Mouse (Mus musculus) MEL (cell line): ENCODE results near the gene Kdm5c. TPM values are rescaled to one million over a fixed set of nuclear protein-coding genes. Genes with fewer than 3 reads are reported as not detected.
A peak's percentile ranks its signal among the peaks of the same experiment; 100 is the strongest.
"Not testable (repeated sequence)": the region's sequence is repeated elsewhere in the genome, so short reads cannot be mapped to it uniquely, and the experiment has no call there.

Experiments
- DNase-seq: peaks from one replicate; pipeline ENCODE4 v3.0.0; 2011; ENCODE audit warnings: low read depth, low spot score
- H3K27ac ChIP-seq: 2 replicates; pipeline ENCODE4 v1.5.1; 2012; ENCODE audit warnings: low read depth, mild to moderate bottlenecking, control low read depth, low read length, moderate library complexity; ENCODE audit not compliant: control insufficient read depth
- H3K27me3 ChIP-seq, 2 experiments: fragments of 150-350 bp in 1 of 2; sonication (generic) in 1 of 2; 2 replicates each; pipeline ENCODE4 v1.6.1; 2012; ENCODE audit warnings: low read length in 2 of 2, mild to moderate bottlenecking in 2 of 2, improper control_type of control experiment in 1 of 2, moderate library complexity in 1 of 2; ENCODE audit not compliant: insufficient read depth in 2 of 2, control insufficient read depth in 1 of 2
- H3K36me3 ChIP-seq, 2 experiments: 2 replicates each; pipeline ENCODE4 v1.6.1; 2012 to 2014; ENCODE audit warnings: low read length in 2 of 2, improper control_type of control experiment in 1 of 2, inconsistent platforms in 1 of 2, mild to moderate bottlenecking in 1 of 2; ENCODE audit not compliant: insufficient read depth in 2 of 2, control insufficient read depth in 1 of 2
- H3K4me1 ChIP-seq, 2 experiments: fragments of 150-350 bp in 1 of 2; sonication (generic) in 1 of 2; 2 replicates each; pipeline ENCODE4 v1.6.1; 2012; ENCODE audit warnings: low read length in 2 of 2, improper control_type of control experiment in 1 of 2, mild to moderate bottlenecking in 1 of 2; ENCODE audit not compliant: insufficient read depth in 2 of 2, control insufficient read depth in 1 of 2
- H3K4me3 ChIP-seq, 2 experiments: fragments of 150-350 bp in 1 of 2; sonication (generic) in 1 of 2; 2 replicates each; pipeline ENCODE4 v1.5.1; 2012; ENCODE audit warnings: low read depth in 2 of 2, low read length in 2 of 2, mild to moderate bottlenecking in 2 of 2, moderate library complexity in 2 of 2, control low read depth in 1 of 2, improper control_type of control experiment in 1 of 2; ENCODE audit not compliant: control insufficient read depth in 1 of 2, insufficient read depth in 1 of 2
- H3K79me2 ChIP-seq: 2 replicates; pipeline ENCODE4 v1.6.1; 2012; ENCODE audit warnings: mild to moderate bottlenecking, low read length, moderate library complexity; ENCODE audit not compliant: control insufficient read depth, poor library complexity, insufficient read depth
- H3K9ac ChIP-seq: 2 replicates; pipeline ENCODE4 v1.6.1; 2012; ENCODE audit warnings: low read depth, mild to moderate bottlenecking, control low read depth, low read length, moderate library complexity; ENCODE audit not compliant: control insufficient read depth, poor library complexity, severe bottlenecking
- H3K9me3 ChIP-seq: fragments of 150-350 bp; sonication (generic); replicated peaks from 2 replicates; pipeline ENCODE4 v1.6.1; 2012; ENCODE audit warnings: mild to moderate bottlenecking, low read length, improper control_type of control experiment, moderate library complexity; ENCODE audit not compliant: insufficient read depth
- BHLHE40 ChIP-seq: IDR thresholded peaks from 2 replicates; pipeline ENCODE4 v1.6.1; 2012; ENCODE audit warnings: low read depth, mild to moderate bottlenecking, inconsistent platforms, low read length, improper control_type of control experiment, borderline replicate concordance
- CTCF ChIP-seq, 3 experiments: IDR thresholded peaks in 2 of 3; conservative IDR thresholded peaks in 1 of 3; 2 replicates each; pipeline ENCODE4 v1.5.1; 2011 to 2012; ENCODE audit warnings: low read length in 3 of 3, low read depth in 2 of 3, mild to moderate bottlenecking in 2 of 3, improper control_type of control experiment in 1 of 3, inconsistent platforms in 1 of 3, mixed read lengths in 1 of 3, moderate library complexity in 1 of 3; ENCODE audit not compliant: control insufficient read depth in 1 of 3, insufficient read depth in 1 of 3, poor library complexity in 1 of 3, severe bottlenecking in 1 of 3
- ELF1 ChIP-seq: IDR thresholded peaks from 2 replicates; pipeline ENCODE4 v1.6.1; 2014; ENCODE audit warnings: low read depth, mild to moderate bottlenecking, inconsistent platforms, low read length, improper control_type of control experiment, moderate library complexity
- EP300 ChIP-seq, 2 experiments: IDR thresholded peaks; 2 replicates each; pipeline ENCODE4 v1.6.1; 2011; ENCODE audit warnings: improper control_type of control experiment in 2 of 2, low read length in 2 of 2, low read depth in 1 of 2, mild to moderate bottlenecking in 1 of 2
- GATA1 ChIP-seq: IDR thresholded peaks from 2 replicates; pipeline ENCODE4 v1.6.1; 2011; ENCODE audit warnings: low read depth, low read length, improper control_type of control experiment
- HCFC1 ChIP-seq: IDR thresholded peaks from 2 replicates; pipeline ENCODE4 v1.6.1; 2012; ENCODE audit warnings: low read depth, mild to moderate bottlenecking, inconsistent platforms, low read length, improper control_type of control experiment, moderate library complexity
- JUND ChIP-seq: IDR thresholded peaks from 2 replicates; pipeline ENCODE4 v1.6.1; 2011; ENCODE audit warnings: low read depth, mild to moderate bottlenecking, improper control_type of control experiment, low read length
- KAT2A ChIP-seq: conservative IDR thresholded peaks from 2 replicates; pipeline ENCODE4 v1.6.1; 2012; ENCODE audit warnings: low read depth, low read length, improper control_type of control experiment, inconsistent platforms
- MEF2A ChIP-seq: IDR thresholded peaks from 2 replicates; pipeline ENCODE4 v1.6.1; 2014; ENCODE audit warnings: low read depth, mild to moderate bottlenecking, inconsistent platforms, low read length, improper control_type of control experiment; ENCODE audit not compliant: poor library complexity, insufficient replicate concordance, severe bottlenecking; ENCODE audit errors: extremely low read depth
- POLR2A ChIP-seq, 2 experiments: IDR thresholded peaks; 2 replicates each; pipeline ENCODE4 v1.6.1; 2011 to 2012; ENCODE audit warnings: low read length in 2 of 2, mild to moderate bottlenecking in 2 of 2, control low read depth in 1 of 2, improper control_type of control experiment in 1 of 2, low read depth in 1 of 2, moderate library complexity in 1 of 2; ENCODE audit not compliant: control insufficient read depth in 1 of 2, insufficient read depth in 1 of 2, poor library complexity in 1 of 2
- POLR2AphosphoS2 ChIP-seq: IDR thresholded peaks from 2 replicates; pipeline ENCODE4 v1.6.1; 2011; ENCODE audit warnings: low read length, improper control_type of control experiment
- POLR2AphosphoS5 ChIP-seq: IDR thresholded peaks from 2 replicates; pipeline ENCODE4 v1.6.1; 2012; ENCODE audit warnings: low read depth, borderline replicate concordance, mild to moderate bottlenecking, inconsistent platforms, low read length, moderate library complexity, mixed read lengths
- RAD21 ChIP-seq: IDR thresholded peaks from 2 replicates; pipeline ENCODE4 v1.6.1; 2011; ENCODE audit warnings: mild to moderate bottlenecking, low read depth, low read length, improper control_type of control experiment
- SIN3A ChIP-seq: IDR thresholded peaks from 2 replicates; pipeline ENCODE4 v1.6.1; 2012; ENCODE audit warnings: low read length, improper control_type of control experiment, inconsistent platforms
- SMC3 ChIP-seq: IDR thresholded peaks from 2 replicates; pipeline ENCODE4 v1.6.1; 2011; ENCODE audit warnings: low read depth, low read length, improper control_type of control experiment
- UBTF ChIP-seq: IDR thresholded peaks from 2 replicates; pipeline ENCODE4 v1.6.1; 2012; ENCODE audit warnings: low read depth, mild to moderate bottlenecking, inconsistent platforms, low read length, improper control_type of control experiment, moderate library complexity, borderline replicate concordance; ENCODE audit not compliant: insufficient read depth
- USF2 ChIP-seq, 2 experiments: IDR thresholded peaks; 2 replicates each; pipeline ENCODE4 v1.6.1; 2011 to 2012; ENCODE audit warnings: improper control_type of control experiment in 2 of 2, low read length in 2 of 2, borderline replicate concordance in 1 of 2, inconsistent platforms in 1 of 2, low read depth in 1 of 2, mild to moderate bottlenecking in 1 of 2; ENCODE audit not compliant: insufficient read depth in 1 of 2
- ZC3H11A ChIP-seq: IDR thresholded peaks from 2 replicates; pipeline ENCODE4 v1.6.1; 2012; ENCODE audit warnings: low read depth, mild to moderate bottlenecking, inconsistent platforms, low read length, improper control_type of control experiment
- ZMIZ1 ChIP-seq: IDR thresholded peaks from 2 replicates; pipeline ENCODE4 v1.6.1; 2012; ENCODE audit warnings: low read depth, mild to moderate bottlenecking, inconsistent platforms, low read length, improper control_type of control experiment, moderate library complexity
- ZNF384 ChIP-seq: IDR thresholded peaks from 2 replicates; pipeline ENCODE4 v1.6.1; 2012; ENCODE audit warnings: low read depth, mild to moderate bottlenecking, inconsistent platforms, low read length, improper control_type of control experiment
- polyA plus RNA-seq, 2 experiments: library from polyadenylated mRNA; stranded (reverse) in 1 of 2; unstranded in 1 of 2; fragments of >175 nt in 1 of 2; fragments of >200 nt in 1 of 2; gene quantifications; 2 replicates each; pipeline versions ENCODE4 v1.2.1 to v1.2.4; 2012; ENCODE audit warnings: low replicate concordance in 2 of 2, low read depth in 1 of 2; ENCODE audit not compliant: insufficient read length in 2 of 2, insufficient read depth in 1 of 2, missing spikeins in 1 of 2
- total RNA-seq: library from RNA; depleted of rRNA; stranded (reverse); fragments of 300-350 nt; gene quantifications from 2 replicates; pipeline ENCODE4 v1.2.3, GENCODE M21; 2012

Kdm5c gene
- total and polyA plus RNA-seq, 3 experiments: 102 to 158 (median 127) TPM

DNA sequence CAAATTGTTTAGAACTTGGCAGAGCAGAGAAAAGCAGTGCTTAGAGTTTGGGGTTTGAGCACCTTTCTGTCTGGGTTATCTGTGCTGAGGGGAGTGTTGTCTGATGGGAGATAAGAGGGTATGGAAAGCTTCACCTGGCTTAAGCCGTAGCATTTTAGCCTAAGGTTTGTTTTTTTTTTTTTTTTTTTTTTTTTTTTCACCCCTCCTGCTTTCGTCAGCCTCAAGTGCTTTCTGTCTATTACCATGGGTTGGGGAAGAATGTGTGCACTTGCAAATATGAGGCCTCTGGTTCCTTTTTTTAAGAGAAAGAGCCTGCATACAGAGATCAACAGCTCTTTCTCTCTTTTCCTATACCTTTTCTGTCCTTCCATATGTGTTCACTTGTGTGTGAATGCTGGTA lies 2.9 kb downstream of the Kdm5c start:
- no peak for DNase-seq

DNA sequence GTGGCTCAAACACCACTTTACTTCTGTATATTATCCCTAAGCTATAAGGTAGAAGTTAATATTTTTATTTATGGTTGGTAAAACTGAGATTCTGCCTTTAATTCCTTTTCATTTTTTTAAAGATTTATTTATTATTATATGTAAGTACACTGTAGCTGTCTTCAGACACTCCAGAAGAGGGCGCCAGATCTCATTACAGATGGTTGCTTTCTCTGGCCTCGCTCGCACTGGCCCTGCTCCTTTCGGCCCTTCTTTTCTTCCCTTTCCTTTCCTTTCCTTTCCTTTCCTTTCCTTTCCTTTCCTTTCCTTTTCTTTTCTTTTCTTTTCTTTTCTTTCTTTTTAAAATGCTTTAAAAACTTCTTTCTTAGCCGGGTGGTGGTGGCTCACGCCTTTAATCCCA lies 10.3 kb downstream of the Kdm5c start:
- not testable (repeated sequence) for H3K27ac ChIP-seq, H3K9ac ChIP-seq, H3K79me2 ChIP-seq, H3K4me3 ChIP-seq, H3K27me3 ChIP-seq, H3K9me3 ChIP-seq, H3K4me1 ChIP-seq
- peaks cover 20 to 60% of the 10 kb centered on the region in 2 experiments for H3K36me3 ChIP-seq
- DNase-seq: peak; percentile 20
- TF ChIP-seq CTCF (IDR thresholded peaks at IDR 0.05 in 2 of 3, conservative IDR thresholded peaks at IDR 0.05 in 1 of 3; ENCODE audit: control insufficient read depth in 1 of 3, insufficient read depth in 1 of 3, low read depth in 2 of 3, low read length in 3 of 3, poor library complexity in 1 of 3, severe bottlenecking in 1 of 3) (peak; percentile 19 to 41 (median 37); a peak in 3 of 6 replicates), SMC3 (peak; percentile 24; the same call in 1 of the 2 replicates)

More for the DNA sequence above, 2.9 kb downstream of the Kdm5c start:
- Histone ChIP-seq H3K4me3 (no peak overlapping the region), H3K79me2 (peaks cover 41% of the 10 kb centered on the region), H3K4me1 (peaks cover 9 to 14% of the 10 kb centered on the region in 2 experiments; a peak in 3 of 4 replicates), H3K36me3 (peaks cover 17 to 32% of the 10 kb centered on the region in 2 experiments), H3K27ac (no peak overlapping the region), H3K27me3 (no peaks in the 10 kb centered on the region), H3K9ac (no peak overlapping the region), H3K9me3 (no peaks in the 10 kb centered on the region)
- TF ChIP-seq SIN3A (no peak), POLR2AphosphoS2 (no peak), ZNF384 (peak; percentile 49; the same call in 1 of the 2 replicates), GATA1 (0 out of 2 replicates have a peak, but pooled peaks have one; percentile 13), UBTF (no peak), MEF2A (no peak), ZMIZ1 (no peak)

DNA sequence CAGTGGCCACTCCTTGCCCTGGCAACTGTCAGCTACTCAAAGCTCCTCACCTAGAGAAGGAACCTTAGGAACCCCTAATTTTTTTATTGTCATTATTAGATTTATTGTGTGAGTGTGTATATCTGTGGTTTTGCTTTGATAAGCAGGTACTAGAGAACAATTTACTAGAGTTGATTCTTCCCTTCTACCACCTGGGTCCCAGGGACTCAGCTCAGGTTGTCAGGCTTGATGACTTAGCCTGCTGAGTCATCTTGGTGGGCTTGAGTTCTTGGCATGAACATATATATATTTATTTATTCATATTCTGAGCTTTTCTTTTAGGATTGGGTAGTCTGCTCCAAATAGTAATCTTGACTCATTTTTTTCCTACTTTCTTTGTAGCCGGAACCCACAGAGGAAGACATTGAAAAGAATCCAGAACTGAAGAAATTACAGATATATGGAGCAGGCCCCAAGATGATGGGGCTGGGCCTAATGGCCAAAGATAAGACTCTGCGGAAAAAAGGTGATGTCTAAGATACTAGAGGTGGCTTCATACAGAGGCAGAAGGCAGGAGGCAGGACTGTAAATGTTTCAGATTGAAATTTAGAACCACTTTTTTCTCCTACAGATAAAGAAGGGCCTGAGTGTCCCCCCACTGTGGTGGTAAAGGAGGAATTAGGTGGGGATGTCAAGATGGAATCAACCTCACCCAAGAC lies 11.8 kb downstream of the Kdm5c start:
- Histone ChIP-seq H3K27ac (no peak overlapping the region), H3K36me3 (peaks cover 20 to 52% of the 10 kb centered on the region in 2 experiments), H3K4me3 (no peak overlapping the region), H3K9ac (no peak overlapping the region), H3K9me3 (no peaks in the 10 kb centered on the region), H3K27me3 (no peaks in the 10 kb centered on the region), H3K79me2 (no peaks in the 10 kb centered on the region), H3K4me1 (peaks cover 0 to 2% of the 10 kb centered on the region in 2 experiments; a peak in 2 of 4 replicates)
- no peak for TF ChIP-seq ELF1
- TF ChIP-seq GATA1: no peak
- TF ChIP-seq ZC3H11A: no peak
- no peak for TF ChIP-seq CTCF (IDR thresholded peaks at IDR 0.05 in 2 of 3, conservative IDR thresholded peaks at IDR 0.05 in 1 of 3; ENCODE audit: control insufficient read depth in 1 of 3, insufficient read depth in 1 of 3, low read depth in 2 of 3, low read length in 3 of 3, poor library complexity in 1 of 3, severe bottlenecking in 1 of 3)
- TF ChIP-seq JUND: no peak
- no peak for TF ChIP-seq SIN3A
- no peak for TF ChIP-seq USF2 (IDR thresholded peaks at IDR 0.05; ENCODE audit: borderline replicate concordance in 1 of 2, insufficient read depth in 1 of 2, low read depth in 1 of 2, low read length in 2 of 2)
- TF ChIP-seq RAD21: no peak
- TF ChIP-seq EP300 (IDR thresholded peaks at IDR 0.05; ENCODE audit: low read depth in 1 of 2, low read length in 2 of 2): no peak
- no peak for TF ChIP-seq HCFC1
- TF ChIP-seq POLR2A (IDR thresholded peaks at IDR 0.05; ENCODE audit: control insufficient read depth in 1 of 2, insufficient read depth in 1 of 2, low read depth in 1 of 2, low read length in 2 of 2, poor library complexity in 1 of 2): no peak
- TF ChIP-seq POLR2AphosphoS5: no peak
- no peak for TF ChIP-seq KAT2A
- TF ChIP-seq BHLHE40: no peak
- no peak for DNase-seq
